Mouse (Mus musculus) liver, adult 2 months (tissue): Measurements from ENCODE around the gene Acbd4.

Experiments used
- CTCF ChIP-seq: fragments of 200-500 bp; IDR thresholded peaks from 2 replicates; pipeline ENCODE4 v1.5.1; 2011; ENCODE audit warnings: low read depth, low read length, control low read depth
- POLR2A ChIP-seq: fragments of 200-500 bp; IDR thresholded peaks from 2 replicates; pipeline ENCODE4 v1.6.1; 2011; ENCODE audit warnings: low read length, control low read depth; ENCODE audit not compliant: insufficient read depth; ENCODE audit errors: extremely low read depth

- no peak for TF ChIP-seq POLR2A
- TF ChIP-seq CTCF = no peak
Measured at GRCm38 (mm10) chr11:103105810-103106209, 4.3 kb downstream of the Acbd4 start.
